Mouse (Mus musculus): ENCODE measurements around the gene Osbpl2. TPM values are rescaled to one million over a fixed set of nuclear protein-coding genes. Genes with fewer than 3 reads are reported as not detected.
A peak's percentile ranks its signal among the peaks of the same experiment; 100 is the strongest.

The Osbpl2 gene
- total and polyA plus RNA-seq, 3 experiments, result 22.0 to 25.6 (median 24.5) TPM

DNA sequence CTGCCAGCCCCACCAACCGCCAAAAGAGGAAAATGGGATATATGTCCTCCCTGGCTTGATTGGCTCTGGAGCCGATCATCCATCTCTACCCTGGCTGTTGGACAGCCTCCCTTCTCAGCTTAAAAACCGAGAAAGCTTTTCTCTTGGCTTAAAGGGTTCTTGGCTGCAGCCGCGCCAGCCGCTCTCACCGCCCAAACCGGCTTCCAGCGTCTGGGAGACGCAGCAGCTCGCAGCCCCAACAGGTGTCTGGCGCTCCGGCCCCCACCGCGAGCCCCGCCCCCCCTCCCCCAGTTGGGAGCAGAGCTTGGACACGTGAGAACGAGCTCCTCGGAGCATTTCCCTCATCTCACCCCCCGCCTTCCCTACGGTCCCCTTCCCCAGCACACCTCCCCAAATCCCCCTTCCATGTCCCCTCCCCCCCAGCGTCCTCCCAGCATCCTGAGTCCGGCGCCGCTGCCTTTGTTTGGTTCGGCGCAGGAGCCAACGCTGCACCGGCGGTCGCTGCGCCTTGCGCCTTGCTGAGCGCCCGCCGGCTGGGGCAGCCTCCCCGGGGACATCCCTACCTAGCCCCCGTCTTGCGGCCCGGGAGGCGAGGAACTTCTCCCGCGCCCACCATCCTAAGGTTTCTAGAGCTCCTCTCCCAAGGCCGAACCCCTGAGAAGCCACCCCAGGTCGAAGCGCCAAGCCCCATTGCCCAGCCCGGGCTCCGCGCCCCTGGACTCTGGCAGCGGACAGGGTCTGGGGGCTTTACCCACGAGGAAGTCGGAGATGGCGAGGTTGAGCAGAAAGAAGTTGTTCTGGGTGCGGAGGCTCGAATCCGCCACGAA lies 15.7 kb upstream of the Osbpl2 start:
- ATAC-seq (ENCODE audit: extremely low read depth, insufficient number of reproducible peaks, low FRiP score, poor library complexity, severe bottlenecking), result no peak
- peak overlapping the region; percentile 65; the same call in 1 of the 2 replicates for H3K4me3 ChIP-seq (ENCODE audit: low read depth, low read length)

DNA sequence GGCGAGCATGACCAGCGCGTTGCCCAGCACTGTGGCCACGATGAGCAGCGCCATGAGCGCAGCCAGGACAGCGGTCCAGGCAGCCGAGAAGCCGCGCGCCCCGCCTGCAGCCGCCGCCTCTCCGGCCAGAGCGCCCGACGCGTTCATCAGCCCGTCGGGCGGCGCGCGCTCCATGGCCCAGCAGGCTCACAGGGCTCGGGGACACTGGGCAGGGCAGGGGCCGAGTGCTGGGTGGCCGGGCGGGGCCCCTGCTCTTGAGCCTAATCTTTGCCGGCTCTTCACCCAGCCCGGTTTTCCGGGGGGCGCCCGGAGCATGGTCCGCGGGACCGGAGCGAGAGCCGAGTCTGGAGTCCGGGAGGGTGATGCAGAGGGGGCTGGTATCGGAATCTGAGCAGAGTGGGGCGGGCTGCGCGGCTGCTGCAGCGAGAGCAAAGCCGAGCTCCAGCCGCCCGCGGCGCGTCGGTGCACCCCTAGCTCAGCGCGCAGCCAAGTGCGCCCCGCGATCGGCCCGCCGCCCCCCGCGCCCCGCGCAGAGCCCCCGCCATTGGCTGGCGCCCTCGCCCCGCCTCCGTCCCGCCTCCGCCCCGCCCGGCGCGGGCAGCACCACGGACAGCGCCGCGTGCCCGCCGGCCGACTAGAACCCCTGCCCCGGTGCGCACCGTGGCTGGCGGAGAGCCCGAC lies 15.0 kb upstream of the Osbpl2 start, which contains the start of gene Hrh3:
TSS of gene Hrh3 (minus strand) at position 511 of the 681 bp plus-strand sequence.
- DNase-seq (ENCODE audit: low spot score) (peak; percentile 90), ATAC-seq (ENCODE audit: extremely low read depth, insufficient number of reproducible peaks, low FRiP score, poor library complexity, severe bottlenecking) (peak; percentile 36; the same call in 1 of the 2 replicates)
- Histone ChIP-seq H3K4me1 (ENCODE audit: insufficient read depth, low read depth, low read length) (peaks cover 21% of the 10 kb centered on the region), H3K9me3 (replicated peaks) (no peaks in the 10 kb centered on the region), H3K36me3 (replicated peaks) (no peaks in the 10 kb centered on the region), H3K4me3 (ENCODE audit: low read depth, low read length) (peak within 1 kb of the TSS; percentile 65; the same call in 1 of the 2 replicates), H3K27me3 (ENCODE audit: insufficient read depth, low read length) (peaks cover 81% of the 10 kb centered on the region)
- TF ChIP-seq TAL1 (conservative IDR thresholded peaks at IDR 0.05; ENCODE audit: low read depth, low read length), result no peak
- no peak for TF ChIP-seq GATA1 (IDR thresholded peaks at IDR 0.05; ENCODE audit: borderline replicate concordance, low read length)
- no peak for TF ChIP-seq GATA2 (IDR thresholded peaks at IDR 0.05; ENCODE audit: borderline replicate concordance, low read depth, low read length)
- no peak for TF ChIP-seq CTCF (IDR thresholded peaks at IDR 0.05; ENCODE audit: low read depth, low read length)
- no peak for TF ChIP-seq POLR2AphosphoS5 (IDR thresholded peaks at IDR 0.05; ENCODE audit: insufficient replicate concordance, low read depth, low read length)

More for the DNA sequence above, 15.7 kb upstream of the Osbpl2 start:
- Histone ChIP-seq H3K27me3 (ENCODE audit: insufficient read depth, low read length) (peaks cover 81% of the 10 kb centered on the region), H3K36me3 (replicated peaks) (no peaks in the 10 kb centered on the region), H3K4me1 (ENCODE audit: insufficient read depth, low read depth, low read length) (peaks cover 21% of the 10 kb centered on the region), H3K9me3 (replicated peaks) (no peaks in the 10 kb centered on the region)
- TF ChIP-seq CTCF (IDR thresholded peaks at IDR 0.05; ENCODE audit: low read depth, low read length) (no peak), GATA1 (IDR thresholded peaks at IDR 0.05; ENCODE audit: borderline replicate concordance, low read length) (no peak), GATA2 (IDR thresholded peaks at IDR 0.05; ENCODE audit: borderline replicate concordance, low read depth, low read length) (no peak)
- no peak for DNase-seq (ENCODE audit: low spot score)

DNA sequence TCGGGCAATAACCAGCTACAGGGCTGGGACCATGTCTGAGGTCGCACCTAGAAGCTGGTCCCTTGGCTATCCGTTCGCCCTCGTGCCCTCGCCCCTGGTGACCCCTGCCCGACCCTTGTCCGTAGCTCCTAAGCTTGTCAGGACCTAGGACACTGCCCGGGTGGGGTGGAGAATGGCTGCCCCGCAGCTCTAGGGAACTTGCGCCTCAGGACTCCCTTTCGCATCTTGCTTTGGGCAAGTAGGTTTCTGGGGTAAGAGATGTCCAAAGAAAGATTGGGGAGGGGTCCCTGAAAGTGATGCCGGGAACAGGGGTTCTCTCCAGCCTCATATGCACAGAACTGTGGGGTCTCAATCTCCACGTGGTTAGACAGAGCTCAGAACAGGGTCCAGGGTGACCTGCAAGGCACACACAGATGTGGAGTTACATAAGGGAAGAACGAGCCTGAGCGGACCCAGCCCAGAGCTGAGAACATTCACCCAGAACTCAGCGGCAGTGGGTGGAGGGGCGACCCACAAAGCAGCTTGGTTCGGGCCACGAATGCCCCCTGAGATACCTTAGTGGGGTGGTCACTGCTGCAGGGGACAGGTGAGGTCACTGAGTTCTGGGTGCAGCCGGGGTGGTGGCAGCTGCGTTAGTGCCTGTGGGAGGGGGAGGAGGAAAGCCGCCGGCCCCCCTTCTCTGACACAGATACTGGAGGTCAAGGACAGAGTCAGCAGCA lies 14.3 kb upstream of the Osbpl2 start:
- Histone ChIP-seq H3K9me3 (replicated peaks) (no peaks in the 10 kb centered on the region), H3K27me3 (ENCODE audit: insufficient read depth, low read length) (peaks cover 81% of the 10 kb centered on the region), H3K4me1 (ENCODE audit: insufficient read depth, low read depth, low read length) (peaks cover 21% of the 10 kb centered on the region), H3K4me3 (ENCODE audit: low read depth, low read length) (peak overlapping the region; percentile 65; the same call in 1 of the 2 replicates), H3K36me3 (replicated peaks) (no peaks in the 10 kb centered on the region)
- DNase-seq (ENCODE audit: low spot score) (no peak), ATAC-seq (ENCODE audit: extremely low read depth, insufficient number of reproducible peaks, low FRiP score, poor library complexity, severe bottlenecking) (no peak)
- TF ChIP-seq GATA2 (IDR thresholded peaks at IDR 0.05; ENCODE audit: borderline replicate concordance, low read depth, low read length) (no peak), POLR2AphosphoS5 (IDR thresholded peaks at IDR 0.05; ENCODE audit: insufficient replicate concordance, low read depth, low read length) (no peak), GATA1 (IDR thresholded peaks at IDR 0.05; ENCODE audit: borderline replicate concordance, low read length) (no peak), CTCF (IDR thresholded peaks at IDR 0.05; ENCODE audit: low read depth, low read length) (no peak)

DNA sequence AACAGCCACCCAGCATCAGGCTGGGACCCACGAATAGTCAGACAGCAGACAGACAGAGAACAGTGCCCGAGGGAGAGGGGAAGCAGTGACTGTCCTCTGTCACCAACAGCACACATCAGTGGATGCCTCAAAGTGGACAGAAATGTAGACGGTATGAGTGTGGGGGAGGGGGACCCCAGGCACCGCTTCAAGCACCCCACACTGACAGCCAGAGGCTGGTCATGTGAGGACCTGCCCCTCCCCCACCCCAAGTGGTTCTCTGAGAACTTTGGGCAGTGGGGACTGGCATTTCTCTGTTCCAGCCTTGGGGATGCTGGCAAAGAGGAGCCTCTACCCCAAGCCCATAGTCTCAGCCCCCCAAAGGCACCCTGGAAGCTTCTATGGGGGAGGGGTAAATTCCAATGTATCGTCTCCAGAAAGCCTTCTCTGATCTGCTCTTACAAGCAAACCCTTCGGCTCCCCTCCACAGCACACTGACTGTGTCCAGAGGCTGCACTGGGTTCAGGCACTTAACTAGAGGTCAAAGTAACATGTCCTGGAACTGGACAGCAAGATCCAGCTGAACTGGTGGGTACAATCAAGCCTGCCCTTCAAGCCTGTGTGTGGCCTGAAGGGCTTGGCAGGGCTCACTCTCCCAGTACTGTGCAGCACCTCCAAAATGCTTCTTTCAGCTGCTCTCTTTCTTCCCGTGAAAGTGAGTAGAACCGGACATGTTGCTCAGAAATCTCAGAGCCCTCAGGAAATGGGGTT lies 13.5 kb upstream of the Osbpl2 start:
- Histone ChIP-seq H3K27me3 (ENCODE audit: insufficient read depth, low read length) (peaks cover 81% of the 10 kb centered on the region), H3K4me3 (ENCODE audit: low read depth, low read length) (no peak overlapping the region), H3K36me3 (replicated peaks) (no peaks in the 10 kb centered on the region), H3K4me1 (ENCODE audit: insufficient read depth, low read depth, low read length) (peaks cover 21% of the 10 kb centered on the region), H3K9me3 (replicated peaks) (no peaks in the 10 kb centered on the region)
- TF ChIP-seq POLR2AphosphoS5 (IDR thresholded peaks at IDR 0.05; ENCODE audit: insufficient replicate concordance, low read depth, low read length) (no peak), GATA2 (IDR thresholded peaks at IDR 0.05; ENCODE audit: borderline replicate concordance, low read depth, low read length) (no peak), GATA1 (IDR thresholded peaks at IDR 0.05; ENCODE audit: borderline replicate concordance, low read length) (no peak), CTCF (IDR thresholded peaks at IDR 0.05; ENCODE audit: low read depth, low read length) (no peak), TAL1 (conservative IDR thresholded peaks at IDR 0.05; ENCODE audit: low read depth, low read length) (no peak)
- DNase-seq (ENCODE audit: low spot score), result no peak
- no peak for ATAC-seq (ENCODE audit: extremely low read depth, insufficient number of reproducible peaks, low FRiP score, poor library complexity, severe bottlenecking)

DNA sequence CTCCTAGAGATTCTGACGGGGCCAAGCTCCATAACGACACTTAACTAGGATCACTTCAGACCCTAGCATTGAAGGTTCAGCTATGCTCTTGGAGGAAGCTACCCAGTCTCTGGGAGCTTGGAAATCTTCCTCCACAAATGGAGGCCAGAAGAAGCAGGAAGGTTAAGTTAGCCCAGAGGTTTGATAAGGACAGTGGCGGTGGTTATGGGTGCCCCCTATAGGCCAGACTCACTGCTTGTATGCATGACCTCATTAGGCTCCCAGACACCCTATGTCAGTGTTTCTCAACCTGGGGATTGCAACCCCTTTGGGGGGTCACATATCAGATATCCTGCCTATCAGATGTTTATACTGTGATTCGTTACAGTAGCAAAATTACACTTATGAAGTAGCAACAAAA lies 12.0 kb upstream of the Osbpl2 start:
- no peak for ATAC-seq (ENCODE audit: extremely low read depth, insufficient number of reproducible peaks, low FRiP score, poor library complexity, severe bottlenecking)
- Histone ChIP-seq H3K9me3 (replicated peaks) (no peaks in the 10 kb centered on the region), H3K4me1 (ENCODE audit: insufficient read depth, low read depth, low read length) (peaks cover 21% of the 10 kb centered on the region), H3K36me3 (replicated peaks) (no peaks in the 10 kb centered on the region), H3K27me3 (ENCODE audit: insufficient read depth, low read length) (peaks cover 81% of the 10 kb centered on the region), H3K4me3 (ENCODE audit: low read depth, low read length) (no peak overlapping the region)
- TF ChIP-seq POLR2AphosphoS5 (IDR thresholded peaks at IDR 0.05; ENCODE audit: insufficient replicate concordance, low read depth, low read length) (no peak), CTCF (IDR thresholded peaks at IDR 0.05; ENCODE audit: low read depth, low read length) (no peak), GATA1 (IDR thresholded peaks at IDR 0.05; ENCODE audit: borderline replicate concordance, low read length) (no peak), TAL1 (conservative IDR thresholded peaks at IDR 0.05; ENCODE audit: low read depth, low read length) (no peak), GATA2 (IDR thresholded peaks at IDR 0.05; ENCODE audit: borderline replicate concordance, low read depth, low read length) (no peak)
- no peak for DNase-seq (ENCODE audit: low spot score)

Data from G1E (cell line).